In genomic region chr4:55005066-55005465, GRCm38 (mm10) we compare ENCODE assay signal across 7 mouse cellular contexts.
DNase-seq lines count a peak whose midpoint lies in the region; ATAC-seq lines count a peak whose summit lies in the region.

No protein-coding gene starts in this region.

- H3K4me2 ChIP-seq in heart, embryonic 15.5 days = peak overlapping the region; percentile 52

- H3K9ac ChIP-seq in heart, embryonic 15.5 days = no peak overlapping the region

- no peaks in the 10 kb centered on the region for H3K27me3 ChIP-seq in heart, embryonic 15.5 days
- no peaks in the 10 kb centered on the region for H3K27me3 ChIP-seq in midbrain, embryonic 10.5 days (ENCODE audit: low read depth, poor library complexity, severe bottlenecking)

- peak overlapping the region; percentile 81 for H3K27ac ChIP-seq in heart, embryonic 15.5 days
- peak overlapping the region; percentile 87 for H3K27ac ChIP-seq in midbrain, embryonic 10.5 days (replicated peaks)

- no peaks in the 10 kb centered on the region for H3K9me3 ChIP-seq in heart, embryonic 15.5 days (replicated peaks)
- H3K9me3 ChIP-seq in midbrain, embryonic 10.5 days (replicated peaks) = no peaks in the 10 kb centered on the region

- H3K4me1 ChIP-seq in heart, embryonic 15.5 days (replicated peaks) = peaks cover 55% of the 10 kb centered on the region
- peaks cover 36% of the 10 kb centered on the region for H3K4me1 ChIP-seq in midbrain, embryonic 10.5 days

- 21% methylated on average over 4 of the region's 4 CpGs for WGBS in heart, embryonic 15.5 days
- 18% methylated on average over 4 of the region's 4 CpGs for WGBS in midbrain, embryonic 10.5 days

- peak overlapping the region; percentile 21; the same call in 1 of the 2 replicates for H3K4me3 ChIP-seq in heart, embryonic 15.5 days
- H3K4me3 ChIP-seq in midbrain, embryonic 10.5 days = peak overlapping the region; percentile 26; the same call in 1 of the 2 replicates

- peak; percentile 47 for ATAC-seq in heart, embryonic 15.5 days (replicated peaks; ENCODE audit: insufficient number of reproducible peaks, insufficient read depth, low FRiP score, low read depth)
- no peak for ATAC-seq in activated CD4-positive, CD25-positive, alpha-beta regulatory T cell, adult 4 months

- peaks cover 24% of the 10 kb centered on the region for H3K36me3 ChIP-seq in heart, embryonic 15.5 days
- H3K36me3 ChIP-seq in midbrain, embryonic 10.5 days = peaks cover 83% of the 10 kb centered on the region

- DNase-seq in R1 (ENCODE audit: low read depth, low spot score) = peak; percentile 96
- peak; percentile 70 for DNase-seq in embryo, embryonic 10.5 days (ENCODE audit: low spot score)
- DNase-seq in kidney, postnatal 25 days = peak; percentile 81
- peak; percentile 44 for DNase-seq in midbrain, embryonic 10.5 days (ENCODE audit: low spot score)
- no peak for DNase-seq in frontal cortex, postnatal 25 days (ENCODE audit: low spot score in 2 of 2)

Comparison
In these comparisons a context has a peak if more than half of its experiments do, and no peak if none do; other contexts are left out.
1. DNase-seq: peak in R1 (single experiment), embryo, embryonic 10.5 days (single experiment), kidney, postnatal 25 days (2 of 2) and midbrain, embryonic 10.5 days (single experiment); none in frontal cortex, postnatal 25 days (0 of 2).